Mouse (Mus musculus) left cerebral cortex, adult 11 months (tissue): ENCODE data around the gene Nedd9.

Experiments used
- DNase-seq: peaks from one replicate; pipeline ENCODE4 v3.0.0; 2022; ENCODE audit warnings: low spot score

Nedd9 gene

GRCm38 (mm10) chr13:41343163-41343886 is 143.8 kb downstream of the Nedd9 start:
- no peak for DNase-seq

- DNase-seq: no peak
Measured at GRCm38 (mm10) chr13:41341422-41341821, 145.7 kb downstream of the Nedd9 start.

DNA sequence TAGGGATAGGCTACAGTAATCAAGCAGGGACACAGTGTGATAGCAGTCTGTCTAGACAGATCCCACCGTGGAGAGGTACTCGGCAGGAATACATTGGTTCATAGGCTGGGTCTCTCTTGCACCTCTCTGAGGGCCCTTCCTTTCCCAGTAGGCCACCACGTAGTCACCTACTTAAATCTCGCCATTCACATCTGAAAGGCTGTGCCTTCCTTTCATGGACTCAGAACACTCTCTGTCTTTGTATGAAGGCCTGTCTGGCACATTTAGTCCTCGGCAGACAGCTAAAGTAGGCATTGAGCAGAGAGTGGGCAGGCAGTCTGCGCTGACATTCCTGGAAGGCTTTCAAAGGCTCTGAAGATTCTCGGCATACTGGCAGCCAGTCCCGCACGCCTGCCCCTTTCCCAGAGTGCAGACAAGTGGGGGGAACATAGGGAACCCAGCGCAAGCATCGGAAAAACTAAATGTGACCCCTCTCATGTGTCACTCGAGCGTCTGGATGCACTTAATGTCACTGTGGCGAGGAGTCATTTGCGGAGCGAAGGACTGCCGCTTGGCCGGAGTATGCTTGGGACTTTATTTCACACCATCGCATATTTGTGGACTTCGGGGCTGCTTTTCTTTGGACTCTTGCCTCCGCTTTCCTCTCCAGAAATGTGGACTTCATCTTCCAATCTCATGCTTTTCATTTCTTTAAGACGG is 147.4 kb downstream of the Nedd9 start:
- peak; percentile 51 for DNase-seq

DNA sequence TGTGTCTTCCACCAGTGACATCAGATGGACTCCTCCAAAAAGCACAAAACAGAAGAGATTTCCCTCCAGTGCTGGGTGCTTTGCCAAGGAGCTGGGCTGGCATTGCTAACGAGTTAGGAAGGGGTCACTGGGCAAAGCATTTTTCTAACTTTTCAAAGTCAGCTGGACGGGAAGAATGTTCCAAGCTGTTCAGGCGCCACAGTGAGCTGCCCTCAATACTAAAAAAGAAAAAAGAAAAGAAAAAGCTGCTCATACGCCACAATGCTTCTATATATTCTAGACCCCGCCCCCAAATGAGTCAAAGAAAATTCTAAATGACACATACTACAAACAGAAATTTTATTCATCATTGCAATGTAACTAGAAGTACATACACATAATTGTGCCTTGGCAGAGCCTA is 148.0 kb downstream of the Nedd9 start:
- no peak for DNase-seq

GRCm38 (mm10) chr13:41337407-41337806 is 149.8 kb downstream of the Nedd9 start:
- DNase-seq: no peak

DNA sequence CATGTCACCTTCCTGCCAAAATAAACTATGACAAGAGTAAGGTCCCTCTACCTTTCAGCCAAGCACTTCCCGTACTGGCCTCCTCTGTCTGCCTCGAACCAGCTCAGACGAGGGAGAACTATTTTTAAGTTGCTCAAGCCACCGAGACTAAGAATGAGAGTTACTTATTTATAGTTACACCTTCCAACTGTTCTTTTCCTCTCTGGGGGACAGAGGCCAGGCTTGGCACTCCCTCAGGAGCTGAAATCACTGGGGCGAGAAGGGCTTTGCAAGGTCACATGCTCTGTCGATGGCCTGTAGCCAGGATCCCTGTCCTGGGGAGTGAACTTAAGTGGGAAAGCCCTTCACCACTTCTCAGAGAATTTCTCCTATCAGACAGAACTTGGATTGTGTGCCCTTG is 150.9 kb downstream of the Nedd9 start:
- DNase-seq: no peak

DNA sequence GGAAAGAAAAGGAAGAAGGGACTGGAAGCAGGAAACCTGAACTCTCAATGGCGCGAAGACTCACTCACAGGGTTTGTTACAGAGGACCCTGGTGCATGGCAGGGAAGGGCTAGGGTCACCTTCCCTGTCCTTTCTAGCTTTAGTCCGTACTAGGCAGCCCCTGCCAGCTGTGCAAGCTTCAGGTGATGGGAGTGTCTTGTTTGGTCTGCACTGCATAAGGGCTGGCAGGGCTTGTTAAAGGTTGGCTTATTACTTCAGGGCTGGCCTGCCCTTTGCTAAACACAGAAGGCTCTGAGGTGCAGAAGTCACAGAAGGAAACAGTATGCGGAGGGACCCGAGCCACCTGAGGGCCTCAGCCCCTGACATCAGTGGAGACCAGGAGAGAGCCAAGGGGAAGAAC is 151.4 kb downstream of the Nedd9 start:
- DNase-seq: no peak

GRCm38 (mm10) chr13:41334641-41335000 is 152.5 kb downstream of the Nedd9 start:
- DNase-seq: no peak

DNA sequence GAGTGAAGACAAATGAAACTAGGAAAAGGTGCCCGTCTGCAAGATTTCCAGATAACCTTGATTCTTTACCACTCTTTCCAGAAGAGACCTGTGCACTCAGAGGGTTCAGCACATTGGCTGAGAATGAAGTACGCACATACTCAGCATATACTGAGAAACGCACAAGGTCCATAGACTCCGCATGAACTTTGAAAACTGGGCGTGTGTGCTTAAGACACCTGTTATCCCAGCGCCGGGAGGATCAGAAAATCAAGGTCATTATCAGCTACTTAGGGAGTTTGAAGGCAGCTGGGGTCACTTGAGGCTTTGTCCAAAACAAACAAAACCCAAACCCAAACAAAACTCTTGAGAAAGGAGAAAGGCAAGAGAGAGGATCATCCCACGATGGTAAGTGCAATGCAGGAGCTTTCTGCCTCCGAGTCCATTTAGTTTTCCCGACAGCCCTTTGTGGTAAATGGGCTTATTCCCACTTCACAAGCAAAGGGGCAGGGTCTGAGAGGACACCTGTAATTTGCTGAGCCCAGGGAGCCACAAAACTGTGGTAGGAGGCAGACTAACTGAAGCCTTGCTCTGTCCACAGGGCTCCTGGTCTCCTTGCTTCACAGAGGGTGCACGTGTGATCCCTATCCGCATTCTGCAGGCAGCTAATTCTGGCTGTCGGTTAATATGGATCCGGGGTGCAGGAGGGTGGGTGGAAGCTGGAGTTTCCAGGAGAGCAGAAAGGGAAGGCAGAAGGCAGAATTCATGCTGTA is 153.1 kb downstream of the Nedd9 start:
- no peak for DNase-seq

DNA sequence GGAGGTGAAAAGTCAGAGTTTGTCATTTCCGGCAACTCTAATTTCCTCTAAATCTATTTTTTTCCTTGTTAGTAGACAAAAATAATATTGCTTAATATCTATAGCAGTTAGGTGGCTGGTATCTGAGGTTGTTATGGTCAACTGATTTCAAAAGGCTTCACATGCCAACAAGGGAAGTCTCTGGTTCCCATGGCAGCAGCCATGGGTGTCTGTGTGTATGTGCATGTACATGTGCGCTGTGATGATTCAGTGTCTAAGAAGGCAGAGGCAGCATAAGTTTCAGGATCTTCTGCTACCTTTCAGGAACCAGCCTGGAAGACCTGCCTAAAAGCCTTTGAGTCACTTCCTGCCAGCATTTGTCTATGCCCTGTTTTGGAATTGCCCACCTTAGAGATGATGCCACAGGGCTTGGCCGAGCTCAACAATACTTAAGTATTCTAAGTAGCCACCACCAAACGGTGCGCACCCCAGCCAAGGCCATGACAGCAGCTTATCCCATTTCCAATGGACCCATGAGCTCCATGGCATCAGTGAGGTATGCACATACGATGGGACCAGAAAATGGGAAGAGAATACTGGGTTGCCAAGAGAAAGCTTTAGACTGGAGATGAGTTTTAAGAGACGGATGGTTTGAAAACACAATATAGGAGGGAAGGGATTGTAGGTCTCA is 155.4 kb downstream of the Nedd9 start:
- DNase-seq: no peak

- no peak for DNase-seq
Measured at GRCm38 (mm10) chr13:41330589-41331345, 156.4 kb downstream of the Nedd9 start.

- no peak for DNase-seq
Measured at GRCm38 (mm10) chr13:41330051-41330450, 157.1 kb downstream of the Nedd9 start.

DNA sequence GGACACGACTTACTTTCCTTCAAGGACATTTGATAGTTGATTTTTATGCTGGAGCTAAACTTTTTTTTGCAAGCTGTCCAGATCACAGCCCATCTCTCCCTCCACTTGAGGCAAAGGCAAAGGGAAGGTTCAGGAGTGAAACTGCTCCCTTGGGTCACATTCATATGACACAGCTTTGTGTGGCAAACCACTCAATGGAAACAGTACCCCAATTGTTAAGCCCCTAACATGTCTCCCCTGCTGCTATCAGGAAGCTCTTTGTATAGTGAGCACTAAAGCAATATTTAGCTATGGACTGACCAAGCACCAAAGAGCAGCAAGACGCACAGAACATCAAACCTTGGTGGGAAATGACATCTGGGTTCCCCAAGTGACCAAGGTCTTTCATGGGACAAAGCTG is 158.7 kb downstream of the Nedd9 start:
- no peak for DNase-seq

DNA sequence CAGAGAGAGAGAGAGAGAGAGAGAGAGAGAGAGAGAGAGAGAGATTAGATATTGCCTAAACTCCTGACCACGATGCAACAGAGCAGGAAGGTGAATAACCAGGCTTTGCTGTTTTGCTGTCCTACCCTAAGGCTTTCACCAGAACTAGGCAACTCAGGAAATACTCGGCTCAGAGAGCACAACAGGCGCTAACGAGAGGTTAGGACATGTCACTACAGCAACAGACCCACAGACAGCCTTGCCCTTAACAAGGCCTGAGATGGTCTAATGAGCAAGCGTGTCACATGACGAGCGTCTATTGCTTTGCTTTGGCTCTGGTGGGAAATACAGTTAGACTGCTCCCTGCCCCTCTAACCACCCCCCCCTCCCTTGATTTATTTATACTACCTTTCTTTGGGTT is 159.6 kb downstream of the Nedd9 start:
- DNase-seq: no peak

DNA sequence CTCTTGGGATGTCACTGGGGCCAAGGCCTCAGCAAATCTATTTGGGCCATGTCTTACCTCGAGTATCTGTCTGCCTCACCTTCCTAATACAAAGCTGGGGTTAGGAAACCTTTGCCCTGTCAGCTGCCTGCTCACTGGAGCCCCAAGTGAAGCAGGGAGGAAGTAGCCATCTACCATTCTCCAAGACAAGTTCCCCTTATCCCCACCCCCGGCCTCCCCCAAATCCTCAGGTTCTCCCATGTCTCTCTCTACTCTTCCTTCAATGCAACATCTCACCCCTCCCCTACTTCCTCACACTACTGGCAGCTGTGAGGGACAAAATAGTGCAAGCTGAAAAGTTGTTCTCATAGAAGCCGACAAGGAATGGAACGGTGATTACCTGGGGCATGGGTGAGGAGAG is 161.0 kb downstream of the Nedd9 start:
- DNase-seq: no peak

- no peak for DNase-seq
Measured at GRCm38 (mm10) chr13:41325346-41325745, 161.8 kb downstream of the Nedd9 start.

- DNase-seq: no peak
Measured at GRCm38 (mm10) chr13:41324631-41325030, 162.5 kb downstream of the Nedd9 start.

GRCm38 (mm10) chr13:41321433-41321832 is 165.7 kb downstream of the Nedd9 start:
- no peak for DNase-seq

DNA sequence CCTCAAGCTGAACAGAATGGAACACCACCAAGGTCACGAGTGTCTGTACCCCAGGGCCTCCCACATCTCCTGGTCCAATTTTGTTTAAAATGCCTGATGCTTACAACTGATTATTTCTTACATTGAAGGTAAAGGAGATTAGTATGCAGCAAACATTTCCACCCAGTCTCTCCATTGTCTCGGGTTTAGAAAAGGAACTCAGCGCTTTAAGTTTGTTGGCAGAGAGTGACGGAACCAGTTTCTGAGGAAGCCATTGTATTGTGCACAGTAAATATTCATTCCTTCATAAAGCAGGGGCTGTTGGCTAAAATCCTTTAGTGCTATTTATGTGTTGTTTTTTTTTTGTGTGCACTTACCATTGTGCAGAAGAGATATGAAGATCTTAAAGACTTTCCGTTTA is 166.4 kb downstream of the Nedd9 start:
- no peak for DNase-seq

DNA sequence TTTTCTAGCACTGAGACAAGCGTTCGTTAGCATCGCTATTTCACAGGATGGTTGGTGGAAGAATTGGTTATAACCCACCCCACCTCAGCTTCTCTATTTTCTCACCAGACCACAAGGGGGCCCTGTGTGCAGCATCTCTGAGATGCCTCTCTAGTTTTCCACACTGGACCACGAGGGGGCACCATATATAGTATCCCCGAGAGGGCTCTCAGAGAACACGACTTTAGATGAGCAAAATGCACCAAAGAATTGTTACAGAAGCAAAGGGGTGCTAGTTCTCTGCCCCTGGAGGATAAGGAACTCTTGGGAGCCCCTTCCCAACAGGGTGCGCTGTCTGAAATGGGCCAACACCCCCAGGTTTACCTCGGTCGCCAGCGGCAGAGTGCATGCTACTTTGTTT is 184.4 kb downstream of the Nedd9 start:
- DNase-seq: peak; percentile 70

DNA sequence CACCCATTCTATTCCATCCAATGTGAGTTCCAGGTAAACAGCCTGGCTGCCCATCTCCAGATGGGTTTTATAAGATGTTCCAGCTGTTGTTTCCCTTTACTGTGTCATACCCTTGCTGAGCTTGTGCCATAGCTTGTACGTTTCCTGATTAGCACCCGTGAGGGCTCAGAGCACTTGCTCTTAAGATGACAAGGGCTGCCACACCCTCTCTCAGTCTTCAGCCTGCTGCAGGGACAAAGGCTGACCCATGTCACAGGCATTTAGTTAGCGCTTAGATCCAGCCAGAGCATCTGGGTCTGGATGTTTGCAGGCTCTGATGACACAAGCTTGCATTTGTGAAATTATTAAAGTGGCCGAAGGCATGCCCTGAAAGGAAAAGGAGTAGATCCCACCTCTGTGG is 187.1 kb downstream of the Nedd9 start:
- DNase-seq: no peak

DNA sequence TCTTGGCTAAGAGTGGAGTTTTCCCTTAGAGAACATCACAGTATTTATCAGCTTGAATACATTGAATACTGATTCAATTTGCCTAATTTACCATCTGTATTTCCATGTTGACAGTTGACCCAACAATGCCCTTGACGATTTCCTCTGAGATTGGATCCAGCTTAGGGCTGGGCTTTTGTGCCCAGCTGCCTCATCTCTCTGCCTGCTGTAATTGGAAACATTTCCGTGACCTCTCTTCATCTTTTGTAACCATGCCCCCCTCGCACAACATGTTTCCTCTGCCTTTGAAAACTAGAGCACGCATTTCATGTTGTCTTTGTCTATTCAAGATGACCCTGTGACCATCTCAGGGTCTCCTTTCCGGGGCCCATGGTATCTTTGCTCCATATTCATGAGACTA is 188.2 kb downstream of the Nedd9 start:
- DNase-seq: no peak
